Mouse (Mus musculus) erythroblast, embryonic 14.5 days (primary cell): ENCODE data around the gene Rom1.

Experiments used
- GATA1 ChIP-seq: IDR thresholded peaks from 2 replicates; pipeline ENCODE4 v1.6.1; 2012; ENCODE audit warnings: low read length, inconsistent platforms, mixed read lengths
- TAL1 ChIP-seq: IDR thresholded peaks from 3 replicates; pipeline ENCODE4 v1.6.1; 2012; ENCODE audit warnings: low read length, inconsistent platforms, mixed read lengths

GRCm38 (mm10) chr19:8950190-8950589 is 21.0 kb upstream of the Rom1 start:
- no peak for TF ChIP-seq GATA1
- no peak for TF ChIP-seq TAL1
